Mouse (Mus musculus): Measurements from ENCODE around the gene C1galt1c1.
A peak's percentile ranks its signal among the peaks of the same experiment; 100 is the strongest.

Gene C1galt1c1

DNA sequence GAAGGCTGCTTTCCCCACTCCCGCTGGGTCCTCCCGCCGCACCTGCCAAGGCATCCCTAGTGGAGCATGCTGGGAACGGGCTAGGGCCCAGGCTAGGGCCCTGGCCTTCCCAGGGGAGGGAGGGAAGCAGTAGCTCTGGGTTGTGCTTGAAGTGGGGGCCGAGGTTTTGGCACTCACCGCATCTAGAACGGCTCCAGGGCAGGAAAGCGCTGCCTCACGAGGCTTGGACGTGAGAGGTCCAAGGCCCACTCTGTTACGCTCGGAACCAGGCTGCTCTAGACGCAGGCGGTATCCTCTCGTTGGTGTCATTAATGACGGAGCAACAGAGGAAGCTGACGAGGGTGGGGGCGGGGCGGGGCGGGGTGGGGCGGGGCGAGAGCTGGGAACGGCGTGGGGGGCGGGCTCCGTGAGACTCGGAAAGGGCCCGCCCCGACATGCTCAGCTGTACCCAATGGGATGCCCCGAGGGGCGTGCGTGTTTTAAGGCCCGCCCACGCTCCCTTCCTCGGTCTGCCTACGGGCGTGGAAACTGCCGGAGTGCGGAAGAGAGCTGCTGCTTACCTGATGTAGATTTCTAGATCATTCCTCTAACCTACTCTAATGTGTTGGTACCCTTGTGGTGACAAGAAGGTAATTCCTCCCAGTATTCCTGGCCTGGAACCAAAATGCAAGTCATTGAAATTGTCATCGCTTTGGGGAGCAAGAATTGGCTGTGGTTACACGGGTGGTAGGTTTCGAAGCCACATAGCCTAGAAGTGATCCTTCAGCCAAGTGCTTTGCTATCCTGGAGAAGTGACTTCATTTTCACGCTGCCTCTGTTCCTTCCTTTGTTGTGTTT lies at the start of gene C1galt1c1:
Gene C1galt1c1, minus strand, starts transcription at position 287 of the 837 bp plus-strand sequence.
- DNase-seq (ENCODE audit: low spot score in 2 of 2), result peak; percentile 76 to 84

DNA sequence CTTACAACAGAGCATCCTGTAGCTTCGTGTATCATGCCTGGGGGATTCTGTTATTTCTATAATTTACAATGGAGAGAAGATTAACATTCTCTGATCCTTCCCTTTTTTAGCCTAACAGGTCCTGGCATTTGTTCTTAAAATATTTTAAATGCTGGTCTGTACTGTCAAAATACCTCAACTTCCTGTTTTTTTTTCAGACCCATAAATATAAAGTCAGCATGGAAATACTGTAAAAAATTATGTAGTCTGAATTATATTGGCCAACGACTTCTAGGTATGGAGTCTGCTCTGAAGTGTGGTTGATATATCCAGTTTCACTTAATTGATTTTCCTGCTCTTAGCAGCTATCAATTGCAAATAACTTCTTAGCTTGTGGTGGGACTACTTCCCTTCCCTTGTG lies 47.1 kb upstream of the C1galt1c1 start:
- no peak for DNase-seq (ENCODE audit: low spot score in 2 of 2)

DNA sequence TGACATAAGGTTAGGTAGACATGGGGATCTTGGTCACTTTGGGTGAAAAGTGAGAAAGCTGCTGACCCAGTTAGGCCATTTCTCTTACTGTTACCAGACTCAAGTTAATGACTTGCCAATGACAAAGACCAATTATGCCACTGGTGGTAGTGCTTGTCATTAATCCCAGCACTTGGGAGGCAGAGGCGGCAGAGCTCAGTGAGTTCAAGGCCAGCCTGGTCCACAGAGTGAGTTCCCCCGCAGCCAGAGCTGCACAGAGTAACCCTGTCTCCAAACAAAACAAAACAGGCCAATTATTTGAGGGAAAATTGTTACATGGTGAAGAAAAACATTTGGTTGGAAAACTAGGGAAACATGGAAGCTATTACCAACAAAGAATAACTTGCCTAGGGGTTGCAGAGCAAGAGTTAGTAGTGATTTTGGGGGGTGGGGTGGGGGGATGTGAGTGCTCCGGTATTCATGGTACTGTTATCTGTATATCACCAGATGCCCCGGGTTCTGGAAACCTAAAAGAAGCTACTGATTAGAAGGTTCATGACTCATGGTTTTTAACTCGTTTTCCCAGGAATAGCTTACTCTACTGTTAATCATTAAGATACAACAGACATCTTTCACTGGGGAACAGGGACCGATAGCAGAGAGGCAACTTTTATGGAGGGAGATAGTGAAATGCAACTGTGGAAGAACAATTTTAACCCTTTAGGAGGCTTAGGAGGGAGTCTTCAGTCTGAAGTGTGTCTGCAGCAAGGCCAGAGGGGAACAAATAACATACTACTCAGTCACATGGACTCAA lies 34.4 kb upstream of the C1galt1c1 start:
- no peak for DNase-seq (ENCODE audit: low spot score in 2 of 2)

DNA sequence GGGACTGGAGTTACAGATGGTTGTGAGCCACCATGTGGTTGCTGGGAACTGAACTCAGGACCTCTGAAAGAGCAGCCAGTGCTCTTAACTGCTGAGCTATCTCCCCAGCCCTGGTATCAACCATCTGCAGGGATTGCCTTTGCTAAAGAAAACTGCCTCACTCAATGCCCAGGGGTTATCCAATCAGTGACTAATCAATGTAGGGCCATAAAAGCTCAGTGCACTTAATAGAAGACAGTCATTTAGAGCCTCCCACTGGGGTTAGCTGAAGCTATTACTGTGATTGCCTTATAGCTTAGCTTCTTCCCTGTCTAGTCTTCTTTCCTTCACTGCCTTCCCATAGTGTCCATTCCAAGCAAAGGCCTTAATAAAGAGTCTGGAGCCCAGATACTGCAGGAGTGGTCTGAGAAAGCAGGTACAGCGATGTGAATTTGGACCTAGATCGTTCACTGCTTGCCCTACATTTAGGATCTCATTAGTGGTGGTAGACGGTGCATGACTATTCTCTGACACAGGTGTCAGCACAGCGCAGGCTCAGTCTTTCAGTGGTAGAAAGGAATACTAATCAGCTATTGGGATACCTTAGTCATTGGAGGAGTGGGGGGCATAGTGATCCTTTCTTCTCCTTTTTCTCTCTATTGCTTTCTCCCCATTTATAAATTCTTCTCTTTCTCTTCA lies 21.5 kb upstream of the C1galt1c1 start:
- DNase-seq (ENCODE audit: low spot score in 2 of 2), result no peak

DNA sequence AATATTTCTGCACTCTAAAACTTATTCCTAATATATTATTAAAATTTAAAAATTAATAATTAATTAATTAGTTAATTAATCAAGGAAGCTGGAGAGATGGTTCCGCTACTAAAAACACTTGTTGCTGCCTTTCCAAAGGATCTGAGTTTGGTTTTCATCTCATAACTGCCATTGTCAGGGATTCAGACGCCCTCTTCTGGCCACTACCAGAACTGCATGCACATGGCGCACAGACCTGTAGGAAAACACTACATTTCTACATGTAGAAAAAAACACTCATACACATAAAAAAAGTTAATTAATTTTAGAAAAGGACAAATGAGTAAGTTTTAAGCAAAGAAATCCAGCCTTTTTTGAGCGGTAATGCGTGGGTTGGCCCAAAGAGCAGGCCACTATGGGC lies 19.8 kb upstream of the C1galt1c1 start:
- no peak for DNase-seq (ENCODE audit: low spot score in 2 of 2)

DNA sequence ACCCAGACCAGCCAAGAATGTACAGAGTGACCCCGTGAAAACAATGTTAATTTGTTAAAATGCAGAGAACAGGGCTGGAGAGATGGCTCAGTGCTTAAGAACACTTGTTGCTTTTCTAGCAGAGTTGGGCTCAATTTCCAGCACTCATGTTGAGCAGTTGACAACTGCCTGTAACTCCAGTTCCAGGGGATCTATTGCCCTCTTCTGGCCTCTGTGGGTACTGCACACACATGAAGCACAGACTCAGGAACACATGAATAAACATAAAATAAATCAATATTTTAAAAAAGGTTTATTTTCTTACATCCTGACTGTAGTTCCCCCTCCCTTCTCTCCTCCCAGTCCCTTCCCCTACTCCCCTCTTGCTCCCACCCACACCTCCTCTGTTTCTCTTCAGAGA lies 18.3 kb upstream of the C1galt1c1 start:
- DNase-seq (ENCODE audit: low spot score in 2 of 2), result no peak

DNA sequence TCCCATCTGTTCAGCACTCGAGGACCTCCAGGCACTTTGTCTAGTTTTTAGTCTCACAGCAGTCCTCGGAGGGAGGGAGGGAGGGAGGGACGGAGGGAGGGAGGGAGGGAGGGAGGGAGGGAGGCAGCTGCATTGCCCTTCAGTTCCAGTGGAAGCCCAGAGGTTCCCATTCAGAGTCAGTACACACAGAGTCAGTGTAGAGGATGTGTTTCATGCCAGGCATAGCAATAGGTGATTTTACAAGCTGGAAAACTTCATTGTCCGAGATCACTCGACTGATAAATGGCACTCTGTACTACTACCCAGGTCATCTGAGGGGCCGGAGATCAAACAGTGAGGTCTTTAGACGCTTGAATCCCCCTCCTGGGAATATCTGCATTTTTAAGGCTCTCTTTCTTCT lies 16.3 kb upstream of the C1galt1c1 start:
- no peak for DNase-seq (ENCODE audit: low spot score in 2 of 2)

DNA sequence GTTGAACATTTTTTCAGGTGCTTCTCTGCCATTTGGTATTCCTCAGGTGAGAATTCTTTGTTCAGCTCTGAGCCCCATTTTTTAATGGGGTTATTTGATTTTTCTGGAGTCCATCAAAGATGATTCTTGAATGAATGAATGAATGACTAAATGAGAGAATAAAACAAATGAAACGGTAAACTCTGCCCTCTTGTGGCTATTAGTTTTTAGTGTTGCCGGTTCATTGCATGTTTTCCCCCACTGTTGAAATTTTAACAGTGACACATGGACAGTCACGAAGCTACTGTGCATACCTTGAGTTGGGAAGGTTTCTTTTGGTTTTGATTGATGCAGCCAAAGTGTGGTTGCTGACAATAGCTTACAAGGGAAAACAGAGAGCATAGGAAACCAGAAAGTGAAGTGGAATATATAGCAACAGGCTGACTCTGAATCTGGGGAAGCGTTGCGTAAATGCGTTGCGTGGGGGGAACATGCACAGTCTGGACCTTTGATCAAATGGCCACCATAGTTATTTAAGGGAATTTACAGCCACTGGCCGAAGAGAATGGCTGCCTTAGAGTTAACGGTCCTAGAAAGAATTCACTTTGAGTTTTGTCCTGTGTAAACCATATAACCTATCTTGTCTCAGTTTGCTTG lies 15.6 kb upstream of the C1galt1c1 start:
- no peak for DNase-seq (ENCODE audit: low spot score in 2 of 2)

DNA sequence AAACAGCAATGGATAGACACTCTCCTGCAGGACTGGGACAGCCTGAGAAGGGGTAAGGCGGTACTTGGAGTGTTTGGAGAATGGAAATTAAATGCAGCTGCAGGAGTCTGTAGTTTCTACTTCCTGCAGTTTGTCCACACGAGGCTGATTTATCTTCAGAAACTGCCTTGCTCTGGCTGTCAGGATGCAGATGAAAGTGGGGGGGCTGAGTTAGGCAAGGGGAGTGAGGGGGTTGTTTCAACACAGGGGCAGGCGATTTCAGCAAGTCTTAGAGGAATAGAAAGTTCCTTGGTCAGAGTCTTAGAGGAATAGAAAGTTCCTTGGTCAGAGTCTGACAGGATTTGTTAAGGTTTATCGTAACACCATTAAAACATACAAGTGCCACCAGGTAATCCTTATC lies 7.3 kb upstream of the C1galt1c1 start:
- DNase-seq (ENCODE audit: low spot score in 2 of 2), result no peak

DNA sequence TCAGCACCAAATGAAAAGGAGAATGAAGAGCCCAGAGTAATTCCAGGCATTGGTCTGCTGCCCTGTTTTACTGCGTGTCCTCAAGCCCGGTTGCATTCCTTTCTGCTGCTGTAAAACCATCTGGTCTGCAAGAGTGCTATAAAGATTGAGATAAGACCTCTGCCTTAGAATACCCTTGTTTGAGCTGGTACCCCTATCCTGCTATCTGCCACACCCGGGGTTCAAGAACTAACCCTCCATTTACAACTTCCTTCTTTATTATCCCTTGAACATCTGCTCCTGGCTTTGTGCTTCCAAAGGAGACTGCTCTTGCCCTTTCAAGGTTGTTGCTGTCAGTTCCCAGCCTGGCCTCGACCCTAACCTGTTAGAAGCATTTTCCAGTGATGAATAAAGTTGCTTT lies 6.5 kb upstream of the C1galt1c1 start:
- no peak for DNase-seq (ENCODE audit: low spot score in 2 of 2)

DNA sequence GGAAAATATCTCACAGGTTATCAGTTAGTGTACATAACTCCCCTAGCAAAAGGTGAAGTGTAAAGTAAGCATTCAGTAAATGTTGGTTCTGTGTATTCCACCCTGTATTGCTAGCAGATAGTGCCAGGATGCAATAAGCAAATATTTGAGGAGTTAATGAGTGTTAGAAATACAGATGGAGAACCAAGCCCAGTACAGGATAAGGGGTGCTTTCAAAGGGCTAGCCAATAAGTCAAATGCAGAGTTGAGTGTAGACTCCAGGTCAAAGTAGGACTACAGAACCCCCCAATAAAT lies 698 bp upstream of the C1galt1c1 start:
- no peak for DNase-seq (ENCODE audit: low spot score in 2 of 2)

DNA sequence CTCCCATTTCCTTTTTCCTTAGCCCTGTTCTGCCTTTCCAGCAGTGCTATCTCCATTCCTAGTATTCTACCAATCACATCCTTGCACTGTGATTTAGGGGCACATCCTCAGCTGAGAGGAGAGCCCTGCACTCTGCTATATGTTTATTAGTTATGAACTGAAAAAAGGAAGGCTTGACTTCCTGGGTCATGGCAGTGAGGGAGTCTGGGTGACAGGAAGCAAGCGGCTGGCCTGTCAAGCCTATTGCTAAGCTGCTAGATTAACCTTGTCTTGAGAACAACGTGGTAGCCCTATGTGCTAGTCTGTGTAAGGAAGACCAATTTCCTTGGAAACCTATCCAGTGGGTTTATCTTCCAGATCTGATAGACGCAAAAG lies 33.9 kb downstream of the C1galt1c1 start:
- DNase-seq (ENCODE audit: low spot score in 2 of 2), result peak in 1 of 2 experiments; percentile 2

DNA sequence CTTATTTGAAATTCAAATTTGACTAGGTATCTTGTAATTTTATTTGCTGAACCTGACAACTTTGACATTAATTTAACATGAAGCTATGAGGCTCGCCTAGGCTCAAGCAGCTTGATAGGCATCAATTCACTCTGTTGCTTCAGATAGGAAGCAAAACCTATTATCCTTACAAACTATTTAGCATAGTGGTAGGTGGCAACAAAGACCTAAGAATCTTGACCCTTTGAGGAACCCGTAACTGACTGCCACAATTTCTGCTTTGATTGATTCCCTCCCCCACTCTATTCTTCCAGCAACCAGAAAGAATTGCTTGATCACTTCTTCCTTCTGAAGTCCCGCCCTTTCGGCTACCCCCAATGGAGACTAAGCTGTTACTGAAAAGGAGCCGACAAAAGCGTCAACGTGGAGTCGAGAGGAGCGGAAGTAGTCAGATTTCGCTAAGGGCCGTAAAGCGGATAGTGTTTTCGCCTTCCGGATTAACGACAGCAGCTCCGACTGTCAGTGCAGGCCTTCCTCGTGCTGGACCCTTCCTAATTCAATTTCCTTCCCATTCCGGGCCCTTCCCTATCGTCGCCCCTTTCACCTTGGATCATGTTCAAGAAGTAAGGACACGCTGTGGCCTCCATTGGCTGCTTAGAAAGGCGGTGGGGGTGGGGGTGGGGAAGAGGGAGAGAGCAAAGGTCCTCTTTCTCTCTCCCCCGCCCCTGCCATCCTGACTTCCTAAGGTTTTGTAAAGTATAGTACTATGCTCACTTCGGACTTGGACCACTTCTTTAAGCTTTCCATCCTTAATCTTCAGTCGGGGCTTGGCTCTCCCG lies 34.5 kb downstream of the C1galt1c1 start, which contains the start of gene Mcts1:
Gene Mcts1, plus strand, starts transcription at position 402 of the 818 bp plus-strand sequence.
- peak; percentile 9 to 37 for DNase-seq (ENCODE audit: low spot score in 2 of 2)

DNA sequence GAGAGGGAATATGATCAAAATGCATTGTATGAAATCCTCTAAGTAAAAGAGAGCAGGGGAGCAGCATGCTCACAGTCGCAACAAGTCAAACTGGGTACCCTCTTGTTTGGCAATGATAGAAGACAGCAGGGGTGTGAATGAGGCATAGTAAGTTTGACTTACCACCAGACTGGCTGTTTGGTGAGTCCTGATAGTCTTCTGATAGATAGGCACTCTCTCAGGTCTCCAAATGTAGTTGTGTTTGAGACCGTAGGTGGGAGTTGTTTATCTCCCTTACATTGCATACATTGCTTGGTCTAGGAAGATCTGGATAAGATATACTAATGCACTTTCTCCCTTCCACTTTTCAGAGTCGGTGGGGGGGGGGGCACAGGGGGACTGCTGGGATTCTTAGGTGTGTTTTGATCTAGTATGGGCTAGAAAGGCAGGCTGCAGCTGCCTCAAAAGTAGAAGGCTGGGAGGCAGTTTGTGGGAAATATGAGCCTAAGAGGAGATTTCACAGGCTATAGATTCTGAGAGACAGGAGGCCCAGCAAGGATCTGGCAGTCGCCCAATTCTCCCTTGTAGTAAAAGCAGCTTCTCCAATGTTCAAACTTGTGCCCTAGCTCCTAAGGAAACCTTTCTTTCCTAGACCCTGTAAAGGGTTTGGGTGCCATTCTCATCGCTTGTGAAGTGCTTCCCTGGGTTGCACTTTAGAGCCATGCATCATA lies 41.6 kb downstream of the C1galt1c1 start:
- DNase-seq (ENCODE audit: low spot score in 2 of 2), result no peak

DNA sequence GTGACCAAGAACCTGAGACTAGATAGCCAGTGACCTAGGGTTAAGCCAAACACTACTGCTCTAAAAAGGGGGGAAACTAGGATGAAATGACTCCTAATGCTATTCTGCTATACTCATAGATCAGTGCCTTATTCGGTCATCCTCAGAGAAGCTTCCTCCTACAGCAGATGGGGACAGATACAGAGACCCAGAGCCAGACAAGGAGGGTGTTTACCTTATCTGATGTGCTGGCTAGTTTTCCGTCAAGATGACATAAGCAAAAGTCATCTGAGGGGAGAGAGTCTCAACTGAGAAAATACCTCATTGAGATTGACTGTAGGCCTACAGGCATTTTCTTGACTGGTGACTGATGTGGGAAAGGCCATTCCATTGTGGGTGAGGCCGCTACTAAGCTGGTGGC lies 43.1 kb downstream of the C1galt1c1 start:
- DNase-seq (ENCODE audit: low spot score in 2 of 2), result no peak

DNA sequence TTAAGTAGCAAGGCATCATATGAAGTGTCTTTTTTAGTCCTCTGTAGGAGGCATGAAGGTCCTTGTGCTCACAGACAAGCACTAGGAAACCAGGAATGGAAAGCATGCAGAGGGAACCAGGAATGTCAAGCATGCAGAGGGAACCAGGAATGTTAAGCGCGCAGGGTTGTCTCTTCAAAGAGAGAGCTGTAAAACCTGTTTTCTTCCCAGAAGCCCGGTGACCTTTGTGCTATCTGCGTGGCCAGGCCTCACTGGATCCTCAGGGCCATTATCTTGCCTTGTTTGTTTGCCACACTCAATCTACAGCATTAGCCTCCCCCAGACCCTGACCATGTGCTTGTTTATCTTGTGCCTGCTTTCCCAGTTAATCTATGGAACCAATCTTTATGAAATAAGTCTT lies 45.1 kb downstream of the C1galt1c1 start:
- no peak for DNase-seq (ENCODE audit: low spot score in 2 of 2)

DNA sequence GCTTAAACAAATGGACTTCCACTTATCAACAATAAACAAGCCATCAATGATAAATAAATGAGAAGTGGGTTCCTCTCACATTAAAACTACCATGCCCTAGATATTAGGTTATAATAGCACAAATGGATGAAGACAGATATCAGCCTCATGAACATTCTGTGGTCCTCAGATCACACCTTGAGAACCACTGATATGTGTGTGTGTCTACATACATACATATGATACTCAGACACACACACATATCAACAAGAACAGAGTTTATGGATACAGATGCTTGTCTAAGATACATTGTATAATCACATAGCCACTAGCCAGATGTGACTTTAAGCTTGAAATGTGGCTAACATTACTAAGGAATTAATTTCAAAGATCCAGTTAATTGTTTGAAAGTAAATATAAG lies 51.6 kb downstream of the C1galt1c1 start:
- no peak for DNase-seq (ENCODE audit: low spot score in 2 of 2)

DNA sequence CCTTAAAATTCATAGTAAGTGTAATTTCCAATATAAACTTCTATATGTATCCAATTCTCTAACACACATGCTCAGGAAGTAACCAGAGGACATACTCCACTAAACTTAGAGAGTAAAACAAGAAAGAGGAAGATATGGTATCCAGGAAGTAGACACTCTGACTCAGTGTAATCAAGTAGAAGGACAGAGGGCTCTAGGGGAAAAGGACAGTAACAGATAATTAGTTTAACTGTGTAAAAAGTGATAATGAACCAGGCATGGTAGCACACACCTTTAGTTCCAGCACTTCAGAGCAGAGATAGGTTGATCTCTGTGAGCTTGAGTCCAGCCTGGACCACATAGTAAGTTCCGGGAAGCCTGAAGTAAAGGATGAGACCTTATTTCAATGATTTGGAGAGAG lies 53.7 kb downstream of the C1galt1c1 start:
- no peak for DNase-seq (ENCODE audit: low spot score in 2 of 2)
